Mouse (Mus musculus): Measurements from ENCODE around the gene Gm36210. TPM values are rescaled to one million over a fixed set of nuclear protein-coding genes. Genes with fewer than 3 reads are reported as not detected.
A peak's percentile ranks its signal among the peaks of the same experiment; 100 is the strongest.

The Gm36210 gene
- total RNA-seq (2021), result under 1 TPM; 0.23 to 0.45 TPM
- 0.27 TPM in 1 of 2 replicates, not detected in the other for polyA plus RNA-seq (2012; rRNA removed)
- long read RNA-seq, result 0 reads

DNA sequence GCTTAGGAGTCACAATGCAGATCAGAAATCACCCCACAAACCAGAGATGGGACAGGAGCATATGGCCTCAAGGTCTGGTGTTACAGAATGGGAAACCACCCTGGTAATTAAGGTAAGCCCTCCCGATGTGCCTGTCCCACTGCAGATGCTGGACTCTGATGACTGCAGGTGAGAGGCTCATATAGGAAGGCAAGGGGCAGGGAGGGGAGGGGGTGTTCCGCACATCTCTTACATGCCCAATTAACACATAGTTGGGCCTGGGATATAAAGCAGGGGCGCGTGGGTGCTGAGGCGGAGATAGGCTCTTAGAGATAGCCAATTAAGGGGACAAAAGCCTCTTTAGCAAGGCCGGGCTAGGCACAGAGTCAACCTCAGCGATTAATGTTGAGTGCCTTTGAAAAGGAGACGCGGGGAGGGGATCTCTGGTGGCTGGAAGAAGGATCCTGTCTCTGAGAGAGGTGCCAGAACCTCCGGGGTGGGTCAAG lies at the start of gene Gm36210:
Gm36210 (minus strand) TSS at position 51 of the 485 bp plus-strand sequence.
- DNase-seq, result no peak

- DNase-seq, result no peak
Observed at GRCm38 (mm10) chr7:4953815-4954445, 47.6 kb upstream of the Gm36210 start.

GRCm38 (mm10) chr7:4950561-4951342 lies 44.4 kb upstream of the Gm36210 start:
- DNase-seq, result peak; percentile 70

GRCm38 (mm10) chr7:4948386-4948785 lies 42.1 kb upstream of the Gm36210 start:
- no peak for DNase-seq

- peak; percentile 88 for DNase-seq
Observed at GRCm38 (mm10) chr7:4947855-4948254, 41.5 kb upstream of the Gm36210 start.

DNA sequence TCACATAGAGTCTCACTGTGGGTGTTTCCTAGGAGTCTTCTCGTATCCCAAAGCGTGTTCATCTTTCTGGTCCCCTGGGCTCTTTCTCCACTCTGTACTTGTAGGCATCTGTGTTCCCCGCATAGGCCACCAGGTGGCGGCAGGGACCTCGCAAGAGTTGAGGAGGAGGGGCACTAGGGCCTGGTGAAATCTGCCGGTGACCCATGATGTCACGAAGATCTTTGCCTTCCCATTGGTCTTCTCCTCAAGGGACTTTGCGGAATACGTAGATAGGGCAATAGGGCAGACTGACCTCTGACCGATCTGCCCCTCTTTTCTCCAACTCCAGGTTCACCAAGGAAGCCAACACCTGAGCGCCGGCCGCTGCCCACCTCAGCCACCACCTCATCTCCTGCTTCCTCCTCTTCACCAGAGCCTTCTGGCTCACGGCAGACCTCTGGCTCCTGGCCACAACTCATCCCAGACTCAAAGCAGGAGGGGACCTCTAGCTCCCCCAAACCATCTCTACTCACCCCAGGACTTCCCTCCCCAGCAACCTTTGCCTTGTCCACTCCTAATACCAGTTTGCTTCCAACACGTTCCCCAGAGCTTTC lies 37.0 kb upstream of the Gm36210 start:
- peak; percentile 92 for DNase-seq

DNA sequence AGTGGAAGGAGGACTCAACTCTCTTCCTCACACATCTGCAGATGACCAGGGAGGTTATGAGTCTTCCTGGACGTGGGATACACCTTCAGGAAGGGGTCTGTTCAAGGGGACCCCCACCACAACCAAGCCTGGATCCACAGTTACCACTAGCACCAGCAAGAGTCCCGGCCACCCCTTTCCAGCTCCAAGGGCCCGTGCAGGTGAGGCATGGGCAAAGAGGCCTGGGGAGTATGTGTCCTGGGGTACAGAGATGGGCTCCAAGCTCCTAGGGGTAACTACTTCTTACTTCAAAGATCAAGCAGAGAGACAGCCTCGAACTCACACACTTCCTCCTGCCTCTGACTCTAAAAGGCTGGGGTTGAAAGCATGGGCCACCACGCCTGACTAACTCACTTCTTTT lies 36.4 kb upstream of the Gm36210 start:
- DNase-seq, result no peak

DNA sequence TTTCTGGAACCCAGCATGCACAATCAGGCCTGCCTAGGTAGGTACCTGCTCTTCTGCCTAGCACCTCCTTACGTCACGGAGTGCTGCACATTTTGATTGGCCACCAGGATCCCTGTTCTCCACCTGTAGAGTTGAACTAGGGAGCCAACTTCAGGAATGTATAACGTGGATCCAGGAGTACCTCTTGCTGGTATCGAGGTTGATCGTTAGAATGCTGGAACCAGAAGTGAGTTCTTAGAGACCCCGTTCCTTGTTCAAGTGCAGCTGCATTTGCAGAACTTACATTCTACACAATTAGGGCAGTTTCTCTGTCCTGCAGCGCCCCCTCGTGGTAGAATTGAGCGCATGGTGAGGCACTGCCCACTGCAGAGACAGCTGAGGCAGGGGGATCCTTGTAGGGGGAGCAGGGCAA lies 33.8 kb upstream of the Gm36210 start:
- peak; percentile 83 for DNase-seq

DNA sequence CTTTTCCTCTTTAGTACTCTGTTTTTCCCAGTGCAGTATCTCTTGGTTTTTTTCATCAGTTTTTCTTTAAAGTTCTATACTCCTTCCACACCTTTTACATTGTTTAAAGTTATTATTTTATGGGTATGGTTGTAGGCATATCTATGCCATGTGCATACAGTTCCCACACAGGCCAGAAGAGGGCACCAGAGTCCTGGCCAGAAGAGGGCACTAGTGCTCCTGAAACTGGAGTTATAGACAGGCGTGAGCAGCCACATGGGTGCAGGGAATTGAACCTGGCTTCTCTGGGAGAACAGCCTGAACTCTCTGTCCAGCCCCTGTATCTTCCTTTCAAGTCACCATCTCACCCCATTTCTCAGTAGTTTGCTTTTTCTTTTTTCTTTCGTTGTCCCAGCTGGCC lies 32.1 kb upstream of the Gm36210 start:
- peak; percentile 77 for DNase-seq

DNA sequence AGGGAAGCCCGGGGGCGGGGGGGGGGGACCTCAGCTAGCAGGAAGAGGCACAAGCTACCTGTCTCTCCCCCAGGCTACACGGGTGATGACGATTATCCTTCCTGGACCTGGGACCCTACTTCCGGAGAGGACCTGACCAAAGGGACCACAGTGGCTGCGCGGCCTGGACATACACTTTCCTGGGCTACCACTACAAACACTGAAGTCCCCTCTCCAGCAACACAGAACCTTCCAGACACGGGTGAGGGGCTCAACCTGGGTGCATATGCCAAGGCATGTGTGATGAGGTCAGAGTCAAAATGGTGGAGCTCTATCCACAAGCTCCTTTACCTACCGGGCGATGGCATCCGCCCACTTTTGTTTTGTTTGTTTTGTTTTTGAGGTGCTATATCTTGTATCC lies 31.1 kb upstream of the Gm36210 start:
- no peak for DNase-seq

DNA sequence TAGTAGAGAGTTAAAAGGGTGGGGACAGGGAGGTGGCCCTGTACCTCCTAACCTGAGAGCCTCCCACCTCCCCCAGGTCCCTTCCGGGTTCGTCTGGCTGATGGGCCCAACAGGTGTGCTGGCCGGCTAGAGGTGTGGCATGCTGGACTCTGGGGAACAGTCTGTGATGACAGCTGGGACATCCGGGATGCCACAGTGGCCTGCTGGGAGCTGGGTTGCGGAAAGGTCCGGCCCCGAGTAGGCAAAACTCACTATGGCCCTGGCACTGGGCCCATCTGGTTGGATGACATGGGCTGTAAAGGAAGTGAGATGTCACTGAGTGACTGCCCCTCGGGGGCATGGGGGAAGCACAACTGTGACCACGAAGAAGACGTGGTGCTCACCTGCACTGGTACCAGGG lies 30.5 kb upstream of the Gm36210 start:
- DNase-seq, result no peak

DNA sequence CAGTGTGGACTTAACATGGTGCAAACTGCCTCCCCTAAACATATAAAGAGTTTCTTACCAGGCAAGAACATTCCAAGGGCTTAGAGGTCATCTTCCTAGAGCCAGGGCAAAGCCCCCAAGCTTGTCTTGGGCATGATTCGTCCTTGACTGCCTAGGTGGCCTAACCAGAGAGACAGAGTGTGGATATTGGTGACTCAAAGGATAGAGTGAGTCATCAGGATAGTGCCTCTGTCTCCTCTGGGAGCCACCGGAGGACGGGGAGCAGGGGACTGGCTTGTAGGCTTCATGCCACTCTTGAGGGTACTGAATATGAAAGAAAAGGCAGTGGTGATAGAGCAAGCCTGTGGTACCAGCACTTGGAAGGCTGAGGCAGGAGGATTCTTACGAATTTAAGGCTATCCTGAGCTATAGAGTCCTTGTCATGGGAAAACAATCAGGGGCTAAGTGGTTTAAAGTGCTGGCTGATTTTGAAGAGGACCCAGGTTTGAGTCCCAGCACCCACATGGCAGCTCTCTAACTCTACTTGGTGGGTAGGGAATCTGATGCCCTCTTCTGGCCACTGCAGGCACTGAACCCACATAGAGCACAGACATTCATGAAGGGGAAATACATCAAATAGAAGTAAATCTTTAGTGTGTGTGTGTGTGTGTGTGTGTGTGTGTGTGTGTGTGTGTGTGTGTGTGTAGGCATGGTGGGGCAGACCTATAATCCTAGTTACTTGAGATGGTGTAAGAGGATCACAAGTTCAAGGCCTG lies 28.0 kb upstream of the Gm36210 start:
- peak; percentile 56 for DNase-seq

- no peak for DNase-seq
Observed at GRCm38 (mm10) chr7:4933103-4933502, 26.8 kb upstream of the Gm36210 start.

DNA sequence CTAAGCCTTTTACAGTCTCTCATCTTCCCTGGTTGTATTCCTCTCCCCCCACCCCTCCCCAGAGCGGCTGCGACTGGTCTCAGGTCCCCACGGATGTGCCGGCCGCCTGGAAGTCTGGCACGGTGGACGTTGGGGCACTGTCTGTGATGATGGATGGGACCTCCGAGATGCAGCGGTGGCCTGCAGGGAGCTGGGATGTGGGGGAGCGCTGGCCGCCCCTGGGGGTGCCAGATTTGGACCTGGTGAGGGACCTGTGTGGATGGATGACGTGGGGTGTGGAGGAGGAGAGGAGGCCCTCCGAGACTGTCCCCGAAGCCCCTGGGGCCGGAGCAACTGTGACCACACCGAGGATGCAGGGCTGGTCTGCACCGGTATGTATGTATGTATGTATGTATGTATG lies 22.0 kb upstream of the Gm36210 start:
- no peak for DNase-seq

DNA sequence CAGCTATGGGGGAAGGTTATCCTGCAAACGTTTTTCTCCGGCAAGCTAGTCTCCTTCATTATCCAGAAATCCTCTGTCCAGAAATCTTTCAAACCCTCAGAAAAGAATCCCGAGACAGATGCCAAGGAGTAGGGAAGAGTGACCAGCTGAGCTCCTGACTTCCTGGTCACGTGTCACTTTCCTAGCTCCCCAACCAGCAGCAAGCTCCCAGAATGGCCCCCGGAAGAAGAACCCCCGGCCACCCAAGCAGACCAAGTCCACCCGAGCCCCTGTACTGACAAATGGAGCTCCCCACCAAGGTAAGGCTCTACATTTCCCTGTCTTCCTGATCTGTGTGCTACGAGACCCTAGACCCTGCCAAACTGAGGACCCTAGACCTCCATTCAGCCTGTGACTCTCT lies 21.4 kb upstream of the Gm36210 start:
- DNase-seq, result no peak

GRCm38 (mm10) chr7:4926849-4927248 lies 20.5 kb upstream of the Gm36210 start:
- no peak for DNase-seq

- no peak for DNase-seq
Observed at GRCm38 (mm10) chr7:4925441-4926381, 19.4 kb upstream of the Gm36210 start, which contains the start of gene Ssc5d. Ssc5d (plus strand) TSS chr7:4925785.

- peak; percentile 73 for DNase-seq
Observed at GRCm38 (mm10) chr7:4924891-4925301, 18.6 kb upstream of the Gm36210 start.

GRCm38 (mm10) chr7:4924483-4924882 lies 18.2 kb upstream of the Gm36210 start:
- no peak for DNase-seq

- DNase-seq, result peak; percentile 75
Observed at GRCm38 (mm10) chr7:4923586-4924364, 17.5 kb upstream of the Gm36210 start.
